Mouse (Mus musculus) T-cell, adult 66 days (primary cell): ENCODE data around the gene Adad2. TPM values are rescaled to one million over a fixed set of nuclear protein-coding genes. Genes with fewer than 3 reads are reported as not detected.

ENCODE experiments used
- total RNA-seq, 2 experiments: library from RNA; stranded (reverse); gene quantifications; 3 replicates in 1 of 2; 4 replicates in 1 of 2; pipeline ENCODE4 v1.2.4; 2023

Gene Adad2
- not detected for total RNA-seq

DNA sequence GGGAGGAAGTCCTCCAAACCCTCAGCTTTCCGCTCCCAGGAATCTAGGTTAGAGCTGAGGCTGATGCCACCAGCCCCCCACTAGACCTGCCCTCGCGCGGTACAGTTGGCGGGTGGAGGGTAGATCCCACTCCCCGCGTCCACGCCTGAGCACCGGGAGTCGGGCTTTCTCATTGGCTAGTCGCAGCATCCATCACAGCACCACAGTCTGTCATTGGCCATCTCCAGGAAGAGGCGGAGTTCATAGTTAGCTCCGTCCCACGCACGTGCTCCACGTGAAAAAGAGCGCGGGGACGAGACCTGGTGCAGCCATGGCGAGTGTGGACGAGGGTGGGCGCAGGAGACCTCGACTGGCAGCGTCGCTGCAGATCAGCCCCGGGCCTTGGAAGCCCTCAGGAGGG is at the start of gene Adad2:
Adad2 (plus strand) TSS at position 277 of the 400 bp plus-strand sequence.

DNA sequence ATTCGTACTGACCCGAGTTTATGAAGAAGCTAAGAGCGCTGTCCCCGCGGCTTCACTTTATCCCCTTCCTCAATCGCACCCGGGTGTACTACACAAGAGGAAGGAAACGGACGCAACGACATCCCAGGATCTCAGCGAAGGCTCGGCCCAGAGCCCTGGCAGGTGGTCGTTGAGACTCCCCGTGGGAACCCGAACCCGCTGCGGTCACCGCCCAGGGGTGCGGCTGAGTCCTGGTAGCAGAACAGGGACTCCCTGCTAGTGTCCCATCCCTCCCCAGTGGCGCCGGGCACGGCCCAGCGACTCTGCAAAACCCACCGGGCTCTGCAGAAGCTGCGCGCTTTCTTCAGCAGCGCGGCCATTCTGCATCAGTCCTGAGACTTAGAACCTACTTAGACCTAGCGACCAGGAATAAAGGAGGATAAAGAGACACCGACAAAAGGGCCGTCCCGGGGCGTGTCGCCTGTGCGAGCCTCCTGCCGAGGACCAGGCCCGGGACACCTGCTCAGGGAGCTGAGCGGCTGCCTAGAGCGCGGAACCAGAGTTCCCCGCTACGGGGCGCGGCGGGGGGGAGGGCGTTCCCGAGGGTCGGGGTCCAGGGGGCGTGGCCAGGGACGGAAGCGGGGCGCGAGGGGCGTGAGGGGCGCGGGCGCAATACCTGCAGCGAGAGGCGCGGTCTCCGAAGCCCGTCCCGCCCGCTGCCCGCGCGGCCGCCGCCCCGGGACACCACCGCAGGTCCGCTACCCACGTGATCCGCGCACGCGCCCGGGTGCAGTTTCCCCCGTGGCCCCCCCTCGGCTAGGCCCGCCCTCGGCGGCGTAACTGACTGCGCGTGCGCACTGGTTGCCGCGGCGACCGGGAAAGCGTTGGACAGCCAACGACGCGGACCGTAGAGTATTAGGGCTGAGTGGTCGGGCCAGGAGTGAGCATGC is 37.8 kb upstream of the Adad2 start, which contains the start of the genes Hsdl1 and Dnaaf1:
Hsdl1 (minus strand) TSS at position 747 of the 929 bp plus-strand sequence.
Dnaaf1 (plus strand) TSS at position 799 of the 929 bp plus-strand sequence.

DNA sequence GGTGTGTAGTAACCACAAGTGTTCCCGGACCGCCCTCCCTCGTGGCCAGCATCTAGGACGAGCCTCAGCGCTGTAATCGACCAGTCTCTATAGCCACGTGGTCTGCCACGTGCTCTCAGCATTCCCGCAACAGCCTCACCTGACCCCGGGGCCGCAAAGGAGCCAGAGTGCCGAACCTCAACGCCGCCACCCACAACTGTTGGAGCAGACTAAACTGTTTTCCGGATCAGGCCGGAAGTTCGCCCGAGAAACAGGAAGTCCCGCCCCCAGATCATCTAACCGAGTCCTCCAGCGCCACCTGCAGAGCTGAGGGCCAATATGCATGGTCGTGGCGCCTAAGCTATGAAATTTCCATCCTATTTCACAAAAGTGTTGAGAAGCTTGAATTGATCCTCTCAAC is 7.6 kb upstream of the Adad2 start, which contains the start of gene Taf1c:
Taf1c (minus strand) TSS at position 227 of the 400 bp plus-strand sequence.

DNA sequence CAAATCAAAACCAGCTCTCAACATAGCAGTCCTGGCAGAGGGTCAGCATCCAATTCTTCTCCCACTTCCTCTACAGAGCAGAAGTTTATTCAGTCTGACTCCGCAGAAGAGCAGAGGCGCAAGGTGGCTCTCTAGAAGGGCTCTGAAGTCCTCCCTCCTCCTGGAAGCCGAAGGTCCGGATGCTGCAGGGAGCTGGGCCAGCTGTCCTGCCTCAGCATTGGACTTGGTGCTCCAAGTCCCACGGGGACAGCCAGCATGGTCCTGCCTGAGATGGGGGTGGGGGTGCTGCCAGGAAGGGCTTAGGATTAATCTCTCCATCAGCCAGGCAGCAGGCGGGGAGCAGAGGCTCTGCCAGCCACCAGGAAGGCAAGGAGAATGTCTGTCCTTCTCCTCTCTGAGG is 22.8 kb downstream of the Adad2 start, which contains the start of gene Kcng4:
Kcng4 (minus strand) TSS at position 303 of the 400 bp plus-strand sequence.

Other genes starting within 250 kb of the Adad2 start
- gene Mlycd, start 217.9 kb upstream of the Adad2 start, total RNA-seq: 10 to 100 TPM; 15.5 to 16.5 TPM
- 1 to 10 TPM; 4.5 to 4.6 TPM for gene Osgin1, start 178.6 kb upstream of the Adad2 start, total RNA-seq
- gene Necab2, start 166.0 kb upstream of the Adad2 start, total RNA-seq: not detected
- gene Slc38a8, start 111.0 kb upstream of the Adad2 start, total RNA-seq: under 1 TPM in 1 of 2 experiments, not detected in 1; 0.50 TPM
- 100 to 1,000 TPM; 123 to 129 TPM for gene Mbtps1, start 54.0 kb upstream of the Adad2 start, total RNA-seq
- 10 to 100 TPM; 57.0 to 67.7 TPM for gene Hsdl1, start 37.6 kb upstream of the Adad2 start, total RNA-seq
- not detected for gene Dnaaf1, start 37.5 kb upstream of the Adad2 start, total RNA-seq
- 10 to 100 TPM; 16.6 to 22.2 TPM for gene Taf1c, start 7.5 kb upstream of the Adad2 start, total RNA-seq
- gene Kcng4, start 22.9 kb downstream of the Adad2 start, total RNA-seq: not detected
- not detected for gene Wfdc1, start 53.6 kb downstream of the Adad2 start, total RNA-seq
- not detected for gene Atp2c2, start 87.3 kb downstream of the Adad2 start, total RNA-seq
- gene Tldc1, start 165.7 kb downstream of the Adad2 start, total RNA-seq: 1 to 10 TPM; 5.8 to 8.0 TPM
- gene Cotl1, start 227.8 kb downstream of the Adad2 start, total RNA-seq: 100 to 1,000 TPM; 511 to 578 TPM
- gene Klhl36, start 249.5 kb downstream of the Adad2 start, total RNA-seq: 10 to 100 TPM; 11.0 to 11.7 TPM